Mouse (Mus musculus) T-helper 2 cell (primary cell): Measurements from ENCODE around the gene Hypk.

ENCODE experiments used
- in situ Hi-C: fragments of 300-600 bp; cut with MboI, MseI; formaldehyde crosslinking; loops from one replicate; pipeline ENCODE4 v1.15.1; 2025; ENCODE audit warnings: high pct_unique_total_duplicates

Hypk gene

DNA sequence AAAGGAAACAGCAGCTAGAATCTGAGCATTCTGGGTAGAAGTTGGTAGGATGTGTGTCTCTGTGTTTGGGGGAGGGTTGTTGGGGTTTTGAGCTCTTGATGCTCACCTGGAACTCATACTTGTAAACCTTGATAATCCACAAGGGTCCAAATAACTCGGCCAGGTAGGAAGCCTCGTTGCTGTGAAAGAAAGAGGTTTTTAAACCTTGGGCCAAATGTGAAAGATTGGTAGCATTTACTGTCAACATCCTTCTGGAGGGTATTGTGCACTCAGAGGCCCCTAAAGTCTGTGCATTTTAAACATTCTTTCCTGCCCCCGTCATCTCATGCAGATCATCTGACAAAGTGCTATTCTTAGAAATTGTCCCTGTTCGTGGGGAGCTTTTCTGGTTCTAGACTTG, at the start of gene Hypk:
TSS of gene Hypk (plus strand) at position 301 of the 400 bp plus-strand sequence.
- in situ Hi-C loops: no loop called here

GRCm38 (mm10) chr2:121403296-121403695, 49.8 kb upstream of the Hypk start:
- in situ Hi-C loops: no loop called here

GRCm38 (mm10) chr2:121408160-121408559, 44.9 kb upstream of the Hypk start:
- in situ Hi-C loops: no loop called here

DNA sequence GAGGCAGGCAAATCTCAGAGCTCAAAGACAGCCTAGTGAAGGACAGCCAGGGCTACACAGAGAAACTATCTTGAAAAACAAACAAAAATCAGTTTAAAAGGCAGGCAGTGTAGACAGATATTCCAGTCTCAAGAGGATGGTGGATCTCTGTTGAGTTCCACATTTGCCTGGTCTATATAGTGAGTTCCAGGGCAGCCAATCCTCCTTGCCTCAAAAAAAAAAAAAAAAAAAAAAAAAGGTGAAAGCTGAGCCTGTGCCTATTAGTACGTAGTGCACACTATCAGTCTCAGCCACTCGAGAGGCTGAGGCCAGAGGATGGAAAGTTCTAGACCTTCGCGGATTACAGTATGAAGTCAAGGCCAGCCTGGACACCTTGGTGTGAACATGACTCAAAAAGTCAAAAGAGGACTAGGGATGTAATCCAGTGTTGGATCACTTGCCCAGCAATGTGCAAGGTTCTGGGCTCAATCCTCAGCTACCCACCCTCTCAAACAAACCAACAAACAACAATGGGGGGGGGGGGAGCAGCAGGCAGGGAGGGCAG, 40.2 kb upstream of the Hypk start:
- in situ Hi-C loops: no loop called here

DNA sequence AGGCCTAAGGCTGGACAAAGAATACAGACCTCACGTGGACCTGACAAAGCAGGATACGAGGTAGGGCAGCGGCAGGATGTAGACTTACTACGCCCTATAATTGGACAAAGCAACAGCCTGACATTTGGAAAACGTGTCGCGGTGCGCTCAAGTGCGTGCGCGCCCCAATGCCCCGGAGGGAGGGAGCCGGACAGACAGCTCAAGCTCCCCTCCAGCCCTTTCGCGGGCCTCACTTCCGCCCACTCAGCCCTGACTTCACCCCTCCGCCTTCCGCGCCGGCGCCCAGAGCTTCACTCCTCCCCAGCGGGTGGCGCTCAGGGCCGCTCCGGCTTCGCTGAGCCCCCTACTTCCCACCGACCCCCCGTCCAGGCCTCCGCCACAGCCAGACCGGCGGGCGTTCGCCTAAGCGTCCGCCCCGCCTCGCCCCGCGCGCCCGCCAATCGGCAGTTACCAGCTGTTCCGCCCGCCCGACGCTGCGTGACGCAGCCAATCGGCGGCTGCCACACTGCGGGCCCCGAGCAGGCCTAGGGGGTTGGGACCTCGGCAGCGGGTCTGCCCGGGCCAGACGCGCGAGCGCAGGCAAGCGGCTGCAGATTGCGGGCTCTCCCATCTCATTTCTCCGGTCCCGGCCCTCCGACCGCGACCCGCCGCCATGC, 39.6 kb upstream of the Hypk start, which contains the start of the genes Pdia3 and Catsper2:
TSS of gene Pdia3 (plus strand) at position 389 of the 656 bp plus-strand sequence.
TSS of gene Catsper2 (minus strand) at position 406 of the 656 bp plus-strand sequence.
- in situ Hi-C loops: no loop called here

- in situ Hi-C loops: no loop called here
Measured at GRCm38 (mm10) chr2:121414139-121414685, 38.9 kb upstream of the Hypk start.

- in situ Hi-C loops: no loop called here
Measured at GRCm38 (mm10) chr2:121415103-121415502, 38.0 kb upstream of the Hypk start.

- in situ Hi-C loops: no loop called here
Measured at GRCm38 (mm10) chr2:121415591-121415990, 37.5 kb upstream of the Hypk start.

DNA sequence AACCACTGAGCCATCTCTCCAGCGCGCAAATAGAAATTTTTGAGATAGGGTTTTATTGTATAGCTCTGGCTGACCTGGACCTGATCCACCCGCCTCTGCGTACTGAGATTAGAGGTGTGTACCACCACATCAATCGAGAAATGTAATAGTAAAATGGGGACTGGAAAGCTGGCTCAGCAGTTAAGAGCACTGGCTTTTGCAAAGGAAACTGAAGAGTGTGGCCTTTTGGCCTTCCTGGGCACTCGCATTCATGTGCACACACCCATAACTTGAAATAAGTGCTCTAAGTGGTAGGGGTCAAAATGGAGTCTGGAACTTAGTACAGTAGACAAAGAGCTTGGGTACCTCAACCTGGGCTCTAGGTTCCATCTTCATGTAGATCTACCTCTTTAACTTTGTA, 36.7 kb upstream of the Hypk start:
- in situ Hi-C loops: no loop called here

GRCm38 (mm10) chr2:121418476-121418875, 34.6 kb upstream of the Hypk start:
- in situ Hi-C loops: no loop called here

DNA sequence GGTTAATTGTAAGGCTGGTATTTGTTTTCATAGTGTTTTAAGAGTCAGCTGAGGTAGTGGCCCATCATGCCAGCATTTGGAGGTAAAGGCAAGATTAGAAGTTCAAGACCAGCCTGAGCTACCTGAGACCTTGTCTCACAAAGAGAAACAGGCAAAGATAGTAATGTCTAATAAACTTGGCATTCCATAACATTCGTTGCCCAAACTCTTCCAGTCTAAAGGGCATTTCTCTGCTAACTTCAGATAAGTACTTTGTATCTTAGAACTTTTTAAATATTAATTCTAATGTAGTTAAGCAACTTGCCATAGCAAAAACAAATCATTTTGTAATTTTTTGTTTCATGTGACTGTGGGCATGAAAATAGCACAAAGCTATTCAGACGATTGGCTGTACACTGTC, 29.9 kb upstream of the Hypk start:
- in situ Hi-C loops: no loop called here

- in situ Hi-C loops: no loop called here
Measured at GRCm38 (mm10) chr2:121425890-121426289, 27.2 kb upstream of the Hypk start.

DNA sequence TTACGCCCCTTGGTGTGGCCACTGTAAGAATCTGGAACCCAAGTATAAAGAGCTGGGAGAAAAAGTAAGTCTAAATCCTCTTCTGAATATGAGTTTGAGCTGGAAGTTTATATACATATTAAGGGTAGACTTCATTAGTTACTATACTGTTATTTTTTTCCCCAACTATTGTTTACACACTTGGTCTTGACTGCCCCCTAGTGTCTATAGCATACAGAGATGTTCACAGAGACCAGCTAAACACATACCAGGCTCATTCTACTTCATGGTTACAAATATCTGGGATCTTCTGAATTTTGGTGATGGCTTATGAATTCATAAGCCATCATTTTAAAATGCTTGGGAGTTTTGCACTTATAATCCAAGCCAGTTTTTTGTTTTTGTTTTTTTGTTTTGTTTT, 18.2 kb upstream of the Hypk start:
- in situ Hi-C loops: loop anchor here (10.0 kb wide), 1 partner anchor 450 kb away; no protein-coding TSS in a partner anchor

- in situ Hi-C loops: loop anchor here (10.0 kb wide), 1 partner anchor 455 kb away; no protein-coding TSS in a partner anchor
Measured at GRCm38 (mm10) chr2:121439746-121440145, 13.3 kb upstream of the Hypk start.

DNA sequence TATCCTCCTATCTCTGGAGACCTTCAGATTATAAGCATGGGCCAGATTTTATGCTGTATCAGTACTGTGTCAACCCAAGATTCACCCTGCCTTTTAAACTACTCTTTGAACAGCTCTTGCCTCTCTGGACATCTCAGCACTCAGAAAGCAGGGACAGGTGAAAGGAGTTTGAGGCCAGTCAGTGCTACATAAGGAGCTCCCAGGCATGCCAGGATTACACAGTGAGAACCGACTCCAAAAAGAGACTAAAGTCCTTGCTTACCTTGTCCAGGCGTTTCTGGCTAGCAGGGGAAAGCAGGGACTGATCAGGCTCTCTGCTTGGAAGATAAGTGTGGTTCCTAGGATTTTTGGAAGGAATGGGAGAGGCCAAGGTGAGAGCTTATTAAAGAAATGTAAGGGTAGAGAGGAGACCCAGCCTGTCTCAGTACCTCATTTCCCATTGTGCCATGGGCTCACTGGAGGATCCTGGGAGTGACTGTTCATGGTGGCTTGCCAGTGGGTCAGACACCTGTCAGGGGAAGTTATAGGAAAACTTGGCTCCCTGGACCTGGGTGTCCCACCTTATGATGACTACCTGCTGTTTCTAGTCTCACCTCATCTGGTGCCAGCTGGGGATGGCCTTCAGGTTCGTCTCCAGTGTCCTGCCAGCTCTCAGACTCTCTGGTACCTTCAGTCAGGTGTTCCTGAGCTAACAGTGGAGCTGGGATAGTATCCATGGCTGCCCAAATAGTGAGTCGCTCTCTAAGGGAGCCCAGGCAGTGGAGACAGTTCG, 12.1 kb upstream of the Hypk start:
- in situ Hi-C loops: no loop called here

DNA sequence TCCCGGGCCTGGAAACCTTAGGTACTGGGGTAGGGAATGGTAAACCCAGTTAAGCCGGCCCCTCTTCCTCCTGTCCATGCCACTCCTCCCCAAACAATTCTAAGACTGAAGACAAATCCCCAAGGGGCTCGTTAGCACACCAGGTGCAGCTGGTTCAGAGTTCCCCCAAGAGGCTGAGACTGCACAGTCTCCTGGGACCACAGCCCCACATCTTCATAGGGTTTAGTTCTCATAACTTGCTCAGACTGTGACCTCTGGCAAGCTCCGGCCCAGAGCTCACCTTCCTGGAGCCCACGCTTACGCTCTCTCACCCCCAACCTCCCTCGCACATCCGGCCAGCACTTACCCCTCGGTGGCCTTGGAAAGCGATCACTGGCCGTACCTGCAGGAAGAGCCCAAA, 11.3 kb upstream of the Hypk start:
- in situ Hi-C loops: no loop called here

DNA sequence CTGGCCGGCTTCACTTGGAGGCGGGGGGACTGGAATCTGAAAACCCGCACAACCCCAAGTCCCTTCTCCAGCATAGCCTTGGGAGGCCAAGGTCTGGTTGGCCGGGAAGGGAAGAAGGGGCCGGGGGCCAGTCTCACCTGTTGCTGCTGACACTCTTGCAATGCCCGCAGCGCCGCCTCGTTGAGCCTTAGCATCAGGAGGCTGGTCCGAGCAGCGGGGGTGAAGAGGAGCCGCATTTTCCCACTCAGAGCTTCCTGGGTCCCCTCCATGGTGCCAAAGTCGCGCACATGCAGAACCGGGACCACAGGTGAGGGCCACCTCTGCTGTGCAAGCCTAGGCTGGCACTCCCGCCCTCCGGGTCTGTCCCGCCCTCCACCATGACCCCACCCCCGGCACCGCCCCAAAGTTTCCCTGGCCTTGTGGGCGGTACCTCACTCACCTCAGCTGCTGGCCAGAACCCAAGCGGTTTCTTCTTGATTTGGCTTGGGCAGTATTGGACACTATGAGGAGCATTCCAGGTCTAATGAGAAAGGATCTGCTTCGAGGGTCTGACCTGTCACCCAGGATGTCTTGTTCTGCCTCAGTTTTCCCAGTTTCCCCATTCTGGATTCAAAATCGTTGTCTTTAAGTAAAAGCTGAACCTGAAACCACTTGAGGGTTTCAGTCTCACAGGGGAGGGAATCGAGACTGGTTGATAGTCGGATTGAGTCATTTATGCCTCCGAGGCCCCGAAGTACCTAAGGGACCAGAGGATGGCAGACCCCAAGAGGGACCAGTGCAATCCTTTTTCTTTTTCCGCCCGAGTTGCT, 10.6 kb upstream of the Hypk start:
- in situ Hi-C loops: no loop called here

GRCm38 (mm10) chr2:121443068-121443349, 10.1 kb upstream of the Hypk start:
- in situ Hi-C loops: no loop called here

GRCm38 (mm10) chr2:121444178-121444577, 8.9 kb upstream of the Hypk start, which contains the start of gene Ell3:
TSS of gene Ell3 (minus strand) at chr2:121444278.
- in situ Hi-C loops: no loop called here

DNA sequence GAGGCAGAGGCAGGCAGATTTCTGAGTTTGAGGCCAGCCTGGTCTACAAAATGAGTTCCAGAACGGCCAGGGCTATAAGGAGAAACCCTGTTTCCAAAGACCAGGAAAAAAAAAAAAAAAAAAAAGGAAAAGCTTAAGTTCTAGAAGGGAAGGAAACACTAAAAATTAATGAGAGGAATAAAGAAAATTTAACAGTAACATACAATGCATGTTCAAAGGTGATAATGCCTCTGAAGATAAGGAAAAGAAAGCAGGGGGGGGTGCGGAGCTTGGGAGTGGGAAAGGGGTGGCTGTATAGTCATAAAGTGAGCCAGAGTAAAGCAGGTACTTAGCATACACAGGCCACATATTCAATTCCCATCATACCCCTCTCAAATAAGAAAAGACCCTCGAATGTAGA, 8.0 kb upstream of the Hypk start:
- in situ Hi-C loops: no loop called here

GRCm38 (mm10) chr2:121446506-121446905, 6.6 kb upstream of the Hypk start:
- in situ Hi-C loops: no loop called here

- in situ Hi-C loops: no loop called here
Measured at GRCm38 (mm10) chr2:121447006-121447405, 6.1 kb upstream of the Hypk start.
